In genomic region chr17:73225442-73225841, GRCm38 (mm10) we compare ENCODE assay signal across 12 mouse cellular contexts.
DNase-seq lines count a peak whose midpoint lies in the region; ATAC-seq and TF ChIP-seq lines count a peak whose summit lies in the region.
"Had no signal": no experiment of that assay in that cellular context is flagged by ENCODE, and none has a peak within 500 bp of the region (broad histone marks: within the 10 kb centered on the region; RNA-seq: fewer than 3 reads in every experiment).

No protein-coding gene starts in this region.

- H3K4me1 ChIP-seq in lung, embryonic 15.5 days: peaks cover 28% of the 10 kb centered on the region
- peaks cover 16% of the 10 kb centered on the region for H3K4me1 ChIP-seq in forebrain, embryonic 14.5 days (ENCODE audit: control insufficient read depth, insufficient read depth, low read length)
- peaks cover 15% of the 10 kb centered on the region; the same call in 1 of the 2 replicates for H3K4me1 ChIP-seq in hindbrain, postnatal 0 days (ENCODE audit: insufficient read depth, low read length)
- H3K4me1 ChIP-seq in neural tube, embryonic 15.5 days: peaks cover 36% of the 10 kb centered on the region
- peaks cover 21% of the 10 kb centered on the region for H3K4me1 ChIP-seq in intestine, embryonic 16.5 days (ENCODE audit: control insufficient read depth, insufficient read depth, low read length)

- peak overlapping the region; percentile 9; the same call in 1 of the 2 replicates for H3K27ac ChIP-seq in lung, embryonic 15.5 days
- H3K27ac ChIP-seq in forebrain, embryonic 14.5 days (ENCODE audit: low read depth, low read length): peak overlapping the region; percentile 81; the same call in 1 of the 2 replicates
- peak overlapping the region; percentile 65 for H3K27ac ChIP-seq in hindbrain, postnatal 0 days
- H3K27ac ChIP-seq in neural tube, embryonic 15.5 days (replicated peaks): peak overlapping the region; percentile 79
- no peak overlapping the region for H3K27ac ChIP-seq in intestine, embryonic 16.5 days (ENCODE audit: low read length)
- H3K27ac ChIP-seq: liver, embryonic 15.5 days had no signal

- no peaks in the 10 kb centered on the region for H3K27me3 ChIP-seq in lung, embryonic 15.5 days
- no peaks in the 10 kb centered on the region for H3K27me3 ChIP-seq in forebrain, embryonic 14.5 days (replicated peaks; ENCODE audit: control insufficient read depth, insufficient read depth, low read length)
- H3K27me3 ChIP-seq in hindbrain, postnatal 0 days (ENCODE audit: insufficient read depth, low read length): no peaks in the 10 kb centered on the region
- no peaks in the 10 kb centered on the region for H3K27me3 ChIP-seq in neural tube, embryonic 15.5 days (replicated peaks)
- H3K27me3 ChIP-seq in intestine, embryonic 16.5 days (replicated peaks; ENCODE audit: control insufficient read depth, insufficient read depth, low read length): no peaks in the 10 kb centered on the region
- H3K27me3 ChIP-seq: liver, embryonic 15.5 days had no signal

- no peak overlapping the region for H3K9ac ChIP-seq in lung, embryonic 15.5 days
- H3K9ac ChIP-seq in forebrain, embryonic 14.5 days (ENCODE audit: low read length): no peak overlapping the region
- no peak overlapping the region for H3K9ac ChIP-seq in hindbrain, postnatal 0 days (replicated peaks; ENCODE audit: low read length)
- H3K9ac ChIP-seq in neural tube, embryonic 15.5 days (replicated peaks): no peak overlapping the region
- H3K9ac ChIP-seq in intestine, embryonic 16.5 days (ENCODE audit: low read depth, low read length): no peak overlapping the region
- H3K9ac ChIP-seq: liver, embryonic 15.5 days had no signal

- no peak for ATAC-seq in lung, embryonic 15.5 days (ENCODE audit: borderline replicate concordance, extremely low read depth, low FRiP score, low TSS enrichment)
- peak; percentile 53; the same call in 1 of the 2 replicates for ATAC-seq in forebrain, embryonic 14.5 days
- no peak; the same call in 1 of the 2 replicates for ATAC-seq in hindbrain, postnatal 0 days
- ATAC-seq in neural tube, embryonic 15.5 days (ENCODE audit: low FRiP score): peak; percentile 25; the same call in 1 of the 2 replicates
- no peak for ATAC-seq in intestine, embryonic 16.5 days
- ATAC-seq: inflammation-experienced regulatory T-cells, adult 6 months had no signal

- H3K36me3 ChIP-seq in lung, embryonic 15.5 days: no peaks in the 10 kb centered on the region
- no peaks in the 10 kb centered on the region for H3K36me3 ChIP-seq in forebrain, embryonic 14.5 days (ENCODE audit: control insufficient read depth, insufficient read depth, low read length)
- H3K36me3 ChIP-seq in hindbrain, postnatal 0 days (ENCODE audit: insufficient read depth, low read length): no peaks in the 10 kb centered on the region
- no peaks in the 10 kb centered on the region for H3K36me3 ChIP-seq in neural tube, embryonic 15.5 days
- H3K36me3 ChIP-seq in intestine, embryonic 16.5 days (ENCODE audit: control insufficient read depth, insufficient read depth, low read length): no peaks in the 10 kb centered on the region
- H3K36me3 ChIP-seq: liver, embryonic 15.5 days had no signal

- no peak overlapping the region for H3K4me2 ChIP-seq in lung, embryonic 15.5 days
- H3K4me2 ChIP-seq in forebrain, embryonic 14.5 days (ENCODE audit: low read length): no peak overlapping the region
- no peak overlapping the region for H3K4me2 ChIP-seq in hindbrain, postnatal 0 days (ENCODE audit: low read depth, low read length)
- no peak overlapping the region for H3K4me2 ChIP-seq in neural tube, embryonic 15.5 days
- no peak overlapping the region for H3K4me2 ChIP-seq in intestine, embryonic 16.5 days (ENCODE audit: low read depth, low read length)
- H3K4me2 ChIP-seq: liver, embryonic 15.5 days had no signal

- no peaks in the 10 kb centered on the region for H3K9me3 ChIP-seq in lung, embryonic 15.5 days
- H3K9me3 ChIP-seq in forebrain, embryonic 14.5 days (replicated peaks; ENCODE audit: control insufficient read depth, low read length): no peaks in the 10 kb centered on the region
- no peaks in the 10 kb centered on the region for H3K9me3 ChIP-seq in hindbrain, postnatal 0 days (ENCODE audit: low read length)
- no peaks in the 10 kb centered on the region for H3K9me3 ChIP-seq in neural tube, embryonic 15.5 days (replicated peaks)
- H3K9me3 ChIP-seq in intestine, embryonic 16.5 days (ENCODE audit: control insufficient read depth, low read length): no peaks in the 10 kb centered on the region
- H3K9me3 ChIP-seq: liver, embryonic 15.5 days had no signal

- no peak for DNase-seq in lung, postnatal 10 days
- DNase-seq in forebrain, embryonic 14.5 days (ENCODE audit: low spot score): peak; percentile 64
- peak; percentile 18 for DNase-seq in hindbrain, postnatal 0 days (ENCODE audit: low spot score)
- no peak for DNase-seq in cerebellum, postnatal 4 days (ENCODE audit: low spot score in 2 of 2)
- no peak for DNase-seq in frontal cortex, postnatal 14 days (ENCODE audit: low spot score in 2 of 2)
- DNase-seq: right cerebral cortex, adult 18-20 months; thymus, postnatal 36 days had no signal

- no peak for TF ChIP-seq CTCF in hindbrain, postnatal 0 days (IDR thresholded peaks at IDR 0.05; ENCODE audit: low read depth)

- H3K4me3 ChIP-seq in lung, embryonic 15.5 days: no peak overlapping the region
- H3K4me3 ChIP-seq in forebrain, embryonic 14.5 days (ENCODE audit: low read depth, low read length): no peak overlapping the region
- H3K4me3 ChIP-seq in hindbrain, postnatal 0 days (ENCODE audit: low read length): no peak overlapping the region
- H3K4me3 ChIP-seq in neural tube, embryonic 15.5 days (replicated peaks): no peak overlapping the region
- no peak overlapping the region for H3K4me3 ChIP-seq in intestine, embryonic 16.5 days (ENCODE audit: low read length)
- H3K4me3 ChIP-seq: liver, embryonic 15.5 days had no signal

Comparison
In these comparisons a context has a peak if more than half of its experiments do, and no peak if none do; other contexts are left out.
1. ATAC-seq: peak in forebrain, embryonic 14.5 days (single experiment) and neural tube, embryonic 15.5 days (single experiment); none in lung, embryonic 15.5 days (single experiment), hindbrain, postnatal 0 days (single experiment) and intestine, embryonic 16.5 days (single experiment).
2. DNase-seq: peak in forebrain, embryonic 14.5 days (single experiment) and hindbrain, postnatal 0 days (single experiment); none in lung, postnatal 10 days (single experiment), cerebellum, postnatal 4 days (0 of 2) and frontal cortex, postnatal 14 days (0 of 2).